Mouse (Mus musculus) adrenal gland, postnatal 4 days (tissue): ENCODE data around the gene Keap1. TPM values are rescaled to one million over a fixed set of nuclear protein-coding genes. Genes with fewer than 3 reads are reported as not detected.
"Not testable (repeated sequence)": the region's sequence is repeated elsewhere in the genome, so short reads cannot be mapped to it uniquely, and the experiment has no call there.

Experiments
- DNase-seq, 2 experiments: peaks; one replicate each; pipeline ENCODE4 v3.0.0; 2021 to 2022; ENCODE audit warnings: low spot score in 2 of 2, mixed read lengths in 2 of 2
- total RNA-seq, 2 experiments: library from RNA; stranded (reverse); gene quantifications; 2 replicates each; pipeline ENCODE4 v1.2.3; 2021

Gene Keap1
- total RNA-seq, 2 experiments from 2014 or later = 46.6 to 50.8 TPM

GRCm38 (mm10) chr9:21198960-21199359, 40.2 kb downstream of the Keap1 start:
- DNase-seq = no peak

DNA sequence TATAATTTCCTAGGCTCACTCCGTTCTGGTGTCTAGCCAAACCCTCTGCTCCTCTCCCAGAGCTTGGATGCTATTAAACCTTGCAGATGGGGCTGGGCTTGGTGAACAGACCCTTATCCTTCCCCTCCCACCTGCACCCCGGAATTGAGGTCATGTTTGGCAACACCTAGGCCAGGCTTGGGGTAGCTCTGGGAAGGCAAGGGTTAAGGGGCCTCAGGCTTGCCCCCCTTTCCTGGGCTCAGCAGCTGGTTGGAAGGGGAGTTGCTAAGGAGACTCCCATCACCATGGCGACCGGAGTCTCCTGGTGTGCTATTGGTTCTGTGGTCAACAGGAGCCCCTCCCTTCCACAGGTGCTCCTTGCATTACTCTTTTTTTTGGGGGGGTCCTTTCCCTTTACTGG, 41.2 kb downstream of the Keap1 start:
- DNase-seq = no peak

- no peak for DNase-seq
Observed at GRCm38 (mm10) chr9:21196521-21197433, 42.4 kb downstream of the Keap1 start.

DNA sequence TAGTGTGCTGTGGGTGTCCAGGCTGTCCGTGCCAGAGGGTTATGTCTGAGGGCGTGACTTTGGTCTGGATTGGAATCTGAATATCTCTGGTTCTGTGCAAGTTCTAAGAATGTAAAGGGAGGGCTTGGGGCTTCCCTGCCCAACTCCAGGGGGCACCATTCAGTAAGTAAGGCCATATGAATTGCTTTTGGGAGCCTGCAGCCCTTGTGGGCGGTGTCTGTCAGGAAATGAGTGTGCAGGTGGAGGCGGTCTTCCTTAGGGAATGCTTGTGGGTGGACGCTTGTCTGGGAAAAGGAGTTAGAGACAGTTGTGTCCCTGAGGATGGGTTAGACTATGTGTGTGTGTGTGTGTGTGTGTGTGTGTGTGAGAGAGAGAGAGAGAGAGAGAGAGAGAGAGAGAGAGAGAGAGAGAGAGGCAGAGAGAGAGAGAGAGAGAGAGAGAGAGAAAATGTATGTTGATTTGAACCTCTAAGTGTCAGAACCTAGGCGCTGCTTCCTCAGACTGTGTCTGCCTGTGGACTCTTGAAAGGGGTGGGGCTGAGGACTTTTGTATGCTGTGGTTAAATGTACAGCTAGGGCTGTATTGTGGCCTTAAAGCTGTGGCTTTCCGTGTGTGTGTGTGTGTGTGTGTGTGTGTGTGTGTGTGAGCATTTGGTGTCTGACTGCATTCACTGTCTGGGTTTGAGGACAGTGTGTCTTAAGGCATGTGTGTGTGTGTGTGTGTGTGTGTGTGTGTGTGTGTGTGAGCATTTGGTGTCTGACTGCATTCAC, 43.2 kb downstream of the Keap1 start:
- DNase-seq = not testable (repeated sequence)

- no peak for DNase-seq
Observed at GRCm38 (mm10) chr9:21194787-21195493, 44.2 kb downstream of the Keap1 start.

- no peak for DNase-seq
Observed at GRCm38 (mm10) chr9:21193786-21194185, 45.4 kb downstream of the Keap1 start.

GRCm38 (mm10) chr9:21190670-21191069, 48.5 kb downstream of the Keap1 start:
- DNase-seq = no peak

- DNase-seq = no peak
Observed at GRCm38 (mm10) chr9:21189905-21190304, 49.3 kb downstream of the Keap1 start.

DNA sequence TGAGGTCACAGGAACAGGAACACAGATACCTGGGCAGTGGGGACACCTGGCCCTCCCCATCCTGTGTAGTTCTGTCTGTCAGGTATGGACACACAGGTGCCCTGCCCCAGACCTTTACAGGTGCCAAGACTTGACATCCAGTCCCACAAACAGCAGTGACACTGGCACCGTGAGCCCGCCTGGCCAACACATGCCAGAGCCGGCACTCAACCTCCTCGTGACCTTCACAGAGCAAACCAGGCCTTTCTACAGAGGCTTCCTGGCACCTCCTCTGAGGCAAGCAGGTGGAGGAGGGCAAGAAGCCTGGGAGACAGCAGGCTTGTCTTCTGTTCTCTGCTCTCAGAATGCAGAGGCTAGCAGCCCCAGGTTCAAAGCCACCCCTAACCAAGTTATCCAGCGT, 53.7 kb downstream of the Keap1 start:
- DNase-seq = no peak

- DNase-seq = no peak
Observed at GRCm38 (mm10) chr9:21184733-21185132, 54.4 kb downstream of the Keap1 start.

GRCm38 (mm10) chr9:21183905-21184413, 55.2 kb downstream of the Keap1 start:
- DNase-seq = peak; percentile 40 to 43

- no peak for DNase-seq
Observed at GRCm38 (mm10) chr9:21183421-21183820, 55.7 kb downstream of the Keap1 start.

GRCm38 (mm10) chr9:21181421-21182220, 57.5 kb downstream of the Keap1 start:
- DNase-seq = no peak

GRCm38 (mm10) chr9:21180841-21181240, 58.3 kb downstream of the Keap1 start:
- DNase-seq = no peak

- DNase-seq = no peak
Observed at GRCm38 (mm10) chr9:21180402-21180801, 58.8 kb downstream of the Keap1 start.

Other genes with a start within 250 kb of the Keap1 start
- gene Mrpl4, start 236.6 kb downstream of the Keap1 start, total RNA-seq = 10 to 100 TPM; 96.9 to 97.0 TPM
- gene Icam1, start 223.4 kb downstream of the Keap1 start, total RNA-seq = 10 to 100 TPM in 1 of 2 experiments, 1 to 10 TPM in 1; 10.0 to 11.7 TPM
- 1 to 10 TPM; 3.8 to 4.5 TPM for gene Icam4, start 210.0 kb downstream of the Keap1 start, total RNA-seq
- gene Icam5, start 207.3 kb downstream of the Keap1 start, total RNA-seq = 1 to 10 TPM in 1 of 2 experiments, under 1 TPM in 1; 0.81 to 1.3 TPM
- gene Zglp1, start 172.3 kb downstream of the Keap1 start, total RNA-seq = not detected
- under 1 TPM in 1 of 2 experiments, not detected in 1; 0.64 TPM for gene Gm49373, start 166.3 kb downstream of the Keap1 start, total RNA-seq
- gene Fdx1l, start 165.7 kb downstream of the Keap1 start, total RNA-seq = 10 to 100 TPM; 32.9 to 37.7 TPM
- gene Gm38431, start 147.4 kb downstream of the Keap1 start, total RNA-seq = 1 to 10 TPM; 3.1 to 3.9 TPM
- 10 to 100 TPM; 67.0 to 68.4 TPM for gene Raver1, start 147.4 kb downstream of the Keap1 start, total RNA-seq
- 10 to 100 TPM; 18.9 to 19.2 TPM for gene Tyk2, start 108.1 kb downstream of the Keap1 start, total RNA-seq
- 100 to 1,000 TPM; 174 to 190 TPM for gene Cdc37, start 89.4 kb downstream of the Keap1 start, total RNA-seq
- gene Pde4a, start 73.6 kb downstream of the Keap1 start, total RNA-seq = 10 to 100 TPM in 1 of 2 experiments, 1 to 10 TPM in 1; 9.7 to 10.6 TPM
- under 1 TPM; 0.20 to 0.28 TPM for gene S1pr5, start 9.1 kb upstream of the Keap1 start, total RNA-seq
- gene Atg4d, start 25.9 kb upstream of the Keap1 start, total RNA-seq = 10 to 100 TPM; 33.4 to 38.7 TPM
- 10 to 100 TPM; 40.2 to 41.8 TPM for gene Kri1, start 48.6 kb upstream of the Keap1 start, total RNA-seq
- gene Cdkn2d, start 52.0 kb upstream of the Keap1 start, total RNA-seq = 10 to 100 TPM; 21.9 to 25.6 TPM
- gene Ap1m2, start 73.0 kb upstream of the Keap1 start, total RNA-seq = 1 to 10 TPM in 1 of 2 experiments, not detected in 1; 3.4 TPM
- 10 to 100 TPM; 73.6 to 75.4 TPM for gene Slc44a2, start 81.3 kb upstream of the Keap1 start, total RNA-seq
- gene Ilf3, start 128.5 kb upstream of the Keap1 start, total RNA-seq = 100 to 1,000 TPM; 107 to 118 TPM
- 10 to 100 TPM; 34.0 to 35.3 TPM for gene Qtrt1, start 172.5 kb upstream of the Keap1 start, total RNA-seq
- gene Dnm2, start 185.5 kb upstream of the Keap1 start, total RNA-seq = 100 to 1,000 TPM; 111 to 116 TPM